Comparison of ENCODE assay signal across 16 mouse cellular contexts in the genomic region with DNA sequence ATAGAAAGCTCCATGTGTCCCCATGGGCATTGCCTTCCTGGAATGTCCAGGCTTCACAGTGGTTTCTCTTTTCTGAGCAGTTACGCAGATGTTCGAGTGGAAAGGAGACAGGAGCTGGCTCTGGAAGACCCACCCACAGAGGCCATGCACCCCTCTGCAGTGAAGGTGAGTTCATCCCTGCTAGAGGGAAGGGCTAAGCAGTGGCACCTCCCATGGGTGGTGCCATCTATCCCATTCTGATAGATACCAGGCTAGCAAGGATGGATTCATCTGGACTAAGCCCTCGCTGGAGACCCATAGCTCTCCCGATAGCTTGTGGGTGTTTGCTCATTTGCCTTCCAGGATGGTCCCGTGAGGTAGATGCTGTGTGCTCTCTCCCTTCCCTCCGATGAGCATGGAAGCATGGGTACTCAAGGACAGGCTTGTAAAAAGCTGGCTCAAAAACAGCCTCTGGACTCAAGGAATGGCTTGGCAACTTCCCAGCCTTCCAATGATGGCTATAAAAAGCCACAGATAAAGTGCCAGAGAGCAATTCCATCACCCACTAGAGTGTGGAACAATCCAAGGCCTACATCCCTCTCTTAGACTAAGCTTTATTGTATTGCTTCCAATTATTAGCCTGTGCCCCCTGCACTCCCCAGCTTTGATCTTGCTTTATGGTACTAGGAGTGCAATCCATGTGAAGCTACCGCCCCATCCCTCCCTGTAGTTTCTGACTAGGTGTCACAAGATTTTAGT. TPM values are rescaled to one million over a fixed set of nuclear protein-coding genes. Genes with fewer than 3 reads are reported as not detected.
DNase-seq lines count a peak whose midpoint lies in the region; ATAC-seq and TF ChIP-seq lines count a peak whose summit lies in the region.
"Had no signal": no experiment of that assay in that cellular context is flagged by ENCODE, and none has a peak within 500 bp of the region (broad histone marks: within the 10 kb centered on the region; RNA-seq: fewer than 3 reads in every experiment).

No protein-coding gene starts in this region.

- H3K4me3 ChIP-seq in gastrocnemius, adult 2 months = no peak overlapping the region
- H3K4me3 ChIP-seq in heart, adult 2 months = no peak overlapping the region
- no peak overlapping the region for H3K4me3 ChIP-seq in forebrain, embryonic 15.5 days
- H3K4me3 ChIP-seq: embryonic facial prominence, embryonic 12.5 days; hindbrain, embryonic 13.5 days had no signal

- no peaks in the 10 kb centered on the region for H3K79me2 ChIP-seq in heart, adult 2 months (replicated peaks; ENCODE audit: control insufficient read depth, insufficient read depth, low read length)

- H3K9me3 ChIP-seq in forebrain, embryonic 15.5 days = no peaks in the 10 kb centered on the region
- H3K9me3 ChIP-seq: embryonic facial prominence, embryonic 12.5 days; G1E; hindbrain, embryonic 13.5 days had no signal

- H3K4me1 ChIP-seq in heart, adult 2 months (ENCODE audit: control insufficient read depth, insufficient read depth, low read length) = peaks cover 3% of the 10 kb centered on the region
- no peaks in the 10 kb centered on the region for H3K4me1 ChIP-seq in forebrain, embryonic 15.5 days

- no peak for ATAC-seq in inflammation-experienced regulatory T-cells, adult 6 months
- ATAC-seq in forebrain, embryonic 15.5 days (replicated peaks) = no peak

- no peak for DNase-seq in gastrocnemius, adult 2 months
- no peak for DNase-seq in gastrocnemius, adult 8-10 months (ENCODE audit: low spot score in 2 of 2)
- DNase-seq in Muller cell, postnatal 12 days (ENCODE audit: inconsistent ontology term) = peak; percentile 31
- peak; percentile 29 to 60 for DNase-seq in heart, adult 2 months
- DNase-seq in heart, postnatal 10 days = peak; percentile 80 to 82
- no peak for DNase-seq in embryo, embryonic 10 days (ENCODE audit: low spot score)
- DNase-seq: cerebellum, adult 9-11 months; liver; lung, embryonic 14.5 days; right cerebral cortex, postnatal 14 days; thymus, adult 18-20 months had no signal

- 55% methylated on average over 7 of the region's 7 CpGs for WGBS in heart, adult 2 months
- WGBS in forebrain, embryonic 15.5 days = 88% methylated on average over 7 of the region's 7 CpGs

- no peak for TF ChIP-seq CTCF in gastrocnemius, adult 2 months (IDR thresholded peaks at IDR 0.05)
- no peak for TF ChIP-seq CTCF in heart, adult 2 months (IDR thresholded peaks at IDR 0.05)

- TF ChIP-seq EP300 in heart, adult 2 months (IDR thresholded peaks at IDR 0.05; ENCODE audit: insufficient read depth, low read depth, low read length) = no peak

- H3K36me3 ChIP-seq in heart, adult 2 months (ENCODE audit: control insufficient read depth, insufficient read depth, low read length) = no peaks in the 10 kb centered on the region
- no peaks in the 10 kb centered on the region for H3K36me3 ChIP-seq in forebrain, embryonic 15.5 days
- H3K36me3 ChIP-seq: embryonic facial prominence, embryonic 12.5 days; G1E; hindbrain, embryonic 13.5 days had no signal

- no peak for TF ChIP-seq POLR2A in heart, adult 2 months (IDR thresholded peaks at IDR 0.05; ENCODE audit: insufficient read depth, low read depth, low read length)

- no peak overlapping the region for H3K9ac ChIP-seq in heart, adult 2 months (ENCODE audit: low read depth, low read length)
- no peak overlapping the region for H3K9ac ChIP-seq in forebrain, embryonic 15.5 days (replicated peaks)
- H3K9ac ChIP-seq: embryonic facial prominence, embryonic 12.5 days; hindbrain, embryonic 13.5 days; lung, embryonic 14.5 days had no signal

- no peak overlapping the region for H3K4me2 ChIP-seq in forebrain, embryonic 15.5 days (replicated peaks)
- H3K4me2 ChIP-seq: embryonic facial prominence, embryonic 12.5 days; hindbrain, embryonic 13.5 days; lung, embryonic 14.5 days had no signal

- H3K27ac ChIP-seq in gastrocnemius, adult 2 months = 0 out of 2 replicates have a peak overlapping the region, but pooled peaks have one; percentile 10
- no peak overlapping the region for H3K27ac ChIP-seq in heart, adult 2 months
- H3K27ac ChIP-seq in forebrain, embryonic 15.5 days (replicated peaks) = no peak overlapping the region
- H3K27ac ChIP-seq: embryonic facial prominence, embryonic 12.5 days; hindbrain, embryonic 13.5 days had no signal

- H3K27me3 ChIP-seq in heart, adult 2 months (ENCODE audit: control insufficient read depth, insufficient read depth, low read length) = no peaks in the 10 kb centered on the region
- H3K27me3 ChIP-seq in forebrain, embryonic 15.5 days = no peaks in the 10 kb centered on the region

- intact Hi-C loops in gastrocnemius, adult 2 months (cut with DNase I) = no loop called here
- intact Hi-C loops in heart, adult 2 months (cut with DNase I) = loop anchor here (5.0 kb wide), 2 partner anchors 54 to 139 kb away; a partner anchor contains a TSS
- intact Hi-C loops in heart, postnatal 10 days (cut with DNase I) = no loop called here

RNA-seq across cellular contexts. Expression of a gene that starts 36.6 kb away (rescaled TPM):
- total RNA-seq in gastrocnemius, adult 2 months (2021) = 100 to 1,000 TPM; 512 to 578 TPM
- 100 to 1,000 TPM; 426 to 535 (median 481) TPM for total RNA-seq in gastrocnemius, adult 8-10 months (2022)
- 100 to 1,000 TPM; 513 to 615 TPM for total RNA-seq in heart, adult 2 months (2021)
- 153 and 190 TPM in 2 replicates for polyA plus RNA-seq in heart, adult 2 months (2012; rRNA removed)
- 100 to 1,000 TPM; 730 to 733 TPM for total RNA-seq in heart, postnatal 10 days (2021)
- 100 to 1,000 TPM; 401 to 497 (median 469) TPM for polyA plus RNA-seq in inflammation-experienced regulatory T-cells, adult 6 months (2017; shearing (Covaris generic))
- 324 and 361 TPM in 2 replicates for polyA plus RNA-seq in forebrain, embryonic 15.5 days (2015; fragmentation: Nextera tagmentation; extraction: Ambion mirVana)

Comparison
In these comparisons a context has a peak if more than half of its experiments do, and no peak if none do; other contexts are left out.
1. DNase-seq: peak in Muller cell, postnatal 12 days (single experiment), heart, adult 2 months (2 of 2) and heart, postnatal 10 days (2 of 2); none in gastrocnemius, adult 2 months (single experiment), gastrocnemius, adult 8-10 months (0 of 2) and embryo, embryonic 10 days (single experiment).